Mouse (Mus musculus) kidney, postnatal 0 days (tissue): Measurements from ENCODE around the gene Mef2d. TPM values are rescaled to one million over a fixed set of nuclear protein-coding genes. Genes with fewer than 3 reads are reported as not detected.
A peak's percentile ranks its signal among the peaks of the same experiment; 100 is the strongest.

Experiments
- ATAC-seq: fragments of 200-750 bp; cut with Nextera tagmentation; replicated peaks from 2 replicates; pipeline ENCODE4 v1.8.0; 2017; ENCODE audit warnings: low read depth, moderate number of reproducible peaks, moderate TSS enrichment, moderate library complexity; ENCODE audit not compliant: low FRiP score
- DNase-seq: peaks from one replicate; pipeline ENCODE4 v3.0.0-alpha.2; 2016; ENCODE audit warnings: low spot score
- H3K27ac ChIP-seq: fragments of 300-500 bp; sonication (generic); 2 replicates; pipeline ENCODE4 v1.5.1; 2014; ENCODE audit warnings: mild to moderate bottlenecking
- H3K27me3 ChIP-seq: fragments of 300-500 bp; sonication (generic); 2 replicates; pipeline ENCODE4 v1.6.1; 2014; ENCODE audit warnings: low read length, mixed read lengths; ENCODE audit not compliant: insufficient read depth
- H3K36me3 ChIP-seq: fragments of 300-500 bp; sonication (generic); 2 replicates; pipeline ENCODE4 v1.6.1; 2014; ENCODE audit warnings: low read length, mixed read lengths; ENCODE audit not compliant: insufficient read depth
- H3K4me1 ChIP-seq: fragments of 300-500 bp; sonication (generic); replicated peaks from 2 replicates; pipeline ENCODE4 v1.6.1; 2014; ENCODE audit warnings: antibody characterized with exemption, low read length, mixed read lengths; ENCODE audit not compliant: insufficient read depth
- H3K4me2 ChIP-seq: fragments of 300-500 bp; sonication (generic); 2 replicates; pipeline ENCODE4 v1.6.1; 2014; ENCODE audit warnings: mild to moderate bottlenecking, low read length, moderate library complexity, mixed read lengths
- H3K4me3 ChIP-seq: fragments of 300-500 bp; sonication (generic); replicated peaks from 2 replicates; pipeline ENCODE4 v1.5.1; 2014; ENCODE audit warnings: low read depth, low read length
- H3K9ac ChIP-seq: fragments of 300-500 bp; sonication (generic); 2 replicates; pipeline ENCODE4 v1.6.1; 2014; ENCODE audit warnings: low read depth, low read length
- H3K9me3 ChIP-seq: fragments of 300-500 bp; sonication (generic); replicated peaks from 2 replicates; pipeline ENCODE4 v1.6.1; 2016; ENCODE audit warnings: low read length, inconsistent platforms, mixed read lengths
- CTCF ChIP-seq: IDR thresholded peaks from 2 replicates; pipeline ENCODE4 v1.5.1; 2016; ENCODE audit warnings: antibody characterized with exemption, low read depth, mild to moderate bottlenecking, moderate library complexity
- WGBS: fragments of 180-500 bp; shearing (Covaris S2); extraction: QIAGEN DNeasy Blood & Tissue Kit; methylation state at CpG from one replicate; pipeline ENCODE4 v1.1.7; 2014; 5-methylcytosine and 5-hydroxymethylcytosine counted together
- polyA plus RNA-seq: library from polyadenylated mRNA; unstranded; fragments of >200 nt; fragmentation: Nextera tagmentation; extraction: Ambion mirVana; gene quantifications from 2 replicates; pipeline ENCODE4 v1.2.1, GENCODE M21; 2015

The Mef2d gene
- polyA plus RNA-seq, 1 experiment from 2014 or later = 16.2 TPM

DNA sequence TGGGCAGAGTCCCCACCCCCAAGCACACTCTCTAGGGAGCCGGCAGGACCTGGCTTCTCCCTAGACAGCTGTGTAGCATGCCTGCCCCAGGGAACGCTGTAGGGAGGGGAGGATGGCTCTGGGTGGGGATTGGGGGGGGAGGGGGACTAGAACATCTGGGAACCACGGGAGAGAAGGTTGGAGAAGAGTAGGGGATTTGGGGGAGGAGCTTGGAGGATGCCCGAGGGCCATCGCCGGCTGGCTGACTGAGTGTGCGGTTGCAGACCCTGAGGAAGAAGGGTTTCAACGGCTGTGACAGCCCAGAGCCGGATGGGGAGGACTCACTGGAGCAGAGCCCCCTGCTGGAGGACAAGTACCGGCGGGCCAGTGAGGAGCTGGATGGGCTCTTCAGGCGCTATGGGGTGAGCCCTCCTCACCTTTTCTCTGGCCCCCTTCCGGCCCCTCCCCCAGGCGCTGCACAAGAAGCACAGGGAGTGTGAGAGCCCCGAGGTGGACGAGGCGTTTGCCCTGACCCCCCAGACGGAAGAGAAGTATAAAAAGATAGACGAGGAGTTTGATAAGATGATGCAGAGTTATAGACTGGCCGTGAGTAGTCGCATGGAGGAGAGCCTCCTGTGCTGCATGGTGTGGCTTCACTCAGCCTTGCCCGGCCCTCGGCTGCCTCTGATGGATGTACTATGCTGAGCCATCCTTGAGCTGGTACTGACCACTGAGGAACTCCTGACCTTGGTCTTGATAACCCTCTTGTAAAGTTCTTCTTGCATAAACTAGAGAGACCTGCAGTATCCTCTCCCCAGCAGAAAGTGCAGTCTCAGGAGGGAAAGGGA is 15.8 kb downstream of the Mef2d start:
- peaks cover 59% of the 10 kb centered on the region for H3K36me3 ChIP-seq
- H3K27me3 ChIP-seq = no peaks in the 10 kb centered on the region
- peak; percentile 73 for TF ChIP-seq CTCF
- no peaks in the 10 kb centered on the region for H3K9me3 ChIP-seq
- no peak overlapping the region for H3K27ac ChIP-seq
- peak; percentile 76 for ATAC-seq
- 21% methylated on average over 23 of the region's 23 CpGs for WGBS
- no peak overlapping the region for H3K4me2 ChIP-seq
- no peak overlapping the region for H3K4me3 ChIP-seq
- H3K4me1 ChIP-seq = no peaks in the 10 kb centered on the region
- no peak overlapping the region for H3K9ac ChIP-seq
- DNase-seq = peak; percentile 79

DNA sequence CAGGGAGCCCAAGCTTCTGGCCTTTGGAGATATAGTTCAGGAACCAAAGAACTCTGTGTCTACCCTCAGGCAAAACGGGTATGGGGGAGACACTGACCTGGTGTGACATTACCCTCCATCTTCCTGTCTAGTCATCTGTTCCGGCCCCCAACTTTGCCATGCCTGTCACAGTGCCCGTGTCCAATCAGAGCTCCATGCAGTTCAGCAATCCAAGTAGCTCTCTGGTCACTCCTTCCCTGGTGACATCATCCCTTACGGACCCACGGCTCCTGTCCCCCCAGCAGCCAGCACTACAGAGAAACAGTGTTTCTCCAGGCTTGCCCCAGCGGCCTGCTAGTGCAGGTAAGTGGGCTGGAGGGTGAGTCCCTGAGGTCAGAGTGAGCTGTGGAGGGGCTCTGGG is 16.8 kb downstream of the Mef2d start:
- WGBS = 81% methylated on average over 6 of the region's 6 CpGs

DNA sequence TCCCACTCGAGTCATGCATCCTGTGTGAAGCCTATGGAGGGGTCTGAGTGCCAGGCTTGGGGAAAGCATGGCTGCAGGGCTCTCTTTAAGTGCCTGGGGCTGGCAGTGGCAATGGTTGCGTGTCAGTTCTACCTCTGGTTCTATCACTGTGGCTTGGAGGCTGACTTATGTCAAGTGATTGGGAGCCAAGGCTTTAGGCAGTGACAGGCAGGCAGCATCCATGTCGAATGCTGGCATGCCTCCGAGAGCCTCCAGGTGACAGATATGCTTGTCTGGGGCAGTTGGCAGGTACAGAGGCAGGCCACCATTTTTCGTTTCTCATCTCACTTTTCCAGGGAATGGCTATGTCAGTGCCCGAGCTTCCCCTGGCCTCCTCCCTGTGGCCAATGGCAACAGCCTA is 18.7 kb downstream of the Mef2d start:
- ATAC-seq = no peak
- DNase-seq = no peak
- Histone ChIP-seq H3K4me1 (no peaks in the 10 kb centered on the region), H3K4me2 (no peak overlapping the region), H3K4me3 (no peak overlapping the region), H3K27ac (no peak overlapping the region), H3K9ac (no peak overlapping the region), H3K27me3 (no peaks in the 10 kb centered on the region), H3K36me3 (peaks cover 83% of the 10 kb centered on the region), H3K9me3 (no peaks in the 10 kb centered on the region)
- TF ChIP-seq CTCF = no peak
- 70% methylated on average over 6 of the region's 6 CpGs for WGBS

More for the DNA sequence above, 16.8 kb downstream of the Mef2d start:
- Histone ChIP-seq H3K4me1 (no peaks in the 10 kb centered on the region), H3K9ac (no peak overlapping the region), H3K36me3 (peaks cover 68% of the 10 kb centered on the region), H3K27me3 (no peaks in the 10 kb centered on the region), H3K9me3 (no peaks in the 10 kb centered on the region), H3K4me3 (no peak overlapping the region), H3K27ac (no peak overlapping the region), H3K4me2 (no peak overlapping the region)
- ATAC-seq (no peak), DNase-seq (no peak)
- no peak for TF ChIP-seq CTCF

DNA sequence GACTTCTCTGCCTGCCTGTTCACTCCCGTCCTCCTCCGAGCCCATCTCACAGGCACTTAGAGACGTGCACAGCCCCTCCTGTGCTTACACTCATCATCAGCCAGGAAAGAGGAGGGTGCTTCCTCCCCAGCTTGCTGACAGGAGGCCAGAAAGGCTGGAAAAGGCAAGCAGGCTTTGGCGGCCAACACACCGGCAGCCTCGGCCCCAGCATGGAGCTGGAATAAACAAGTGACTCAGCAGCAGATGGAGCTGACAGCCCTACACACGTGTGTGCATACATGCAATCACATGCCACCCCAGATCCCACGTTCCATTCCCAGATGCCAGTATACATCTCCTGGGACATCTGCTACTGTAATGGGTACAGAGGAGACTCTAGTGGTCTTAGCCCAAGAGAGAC is 20.1 kb downstream of the Mef2d start:
- no peak for ATAC-seq
- no peak for DNase-seq
- Histone ChIP-seq H3K4me2 (no peak overlapping the region), H3K27ac (no peak overlapping the region), H3K27me3 (no peaks in the 10 kb centered on the region), H3K9ac (no peak overlapping the region), H3K36me3 (peaks cover 77% of the 10 kb centered on the region), H3K4me1 (no peaks in the 10 kb centered on the region), H3K4me3 (no peak overlapping the region), H3K9me3 (no peaks in the 10 kb centered on the region)
- WGBS = 77% methylated on average over 8 of the region's 8 CpGs
- no peak for TF ChIP-seq CTCF

DNA sequence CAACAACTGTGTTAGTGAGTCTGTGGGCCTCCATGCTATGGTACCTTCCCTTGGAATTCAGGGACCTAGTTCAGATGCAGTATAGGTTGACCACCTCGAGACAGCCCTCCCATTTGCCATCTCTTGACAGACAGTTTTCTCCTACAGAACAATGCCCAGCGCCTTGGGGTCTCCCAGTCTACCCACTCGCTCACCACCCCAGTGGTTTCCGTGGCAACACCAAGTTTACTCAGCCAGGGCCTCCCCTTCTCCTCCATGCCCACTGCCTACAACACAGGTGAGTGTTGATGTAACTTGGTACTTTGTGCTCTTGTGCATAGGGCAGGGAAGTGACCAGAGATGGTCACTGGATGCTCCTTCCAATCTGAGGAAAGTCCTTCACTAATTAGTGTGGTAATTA is 20.6 kb downstream of the Mef2d start:
- no peak overlapping the region for H3K9ac ChIP-seq
- DNase-seq (no peak), ATAC-seq (no peak)
- H3K27me3 ChIP-seq = no peaks in the 10 kb centered on the region
- no peaks in the 10 kb centered on the region for H3K9me3 ChIP-seq
- no peak for TF ChIP-seq CTCF
- peaks cover 82% of the 10 kb centered on the region for H3K36me3 ChIP-seq
- no peaks in the 10 kb centered on the region for H3K4me1 ChIP-seq
- 62% methylated on average over 4 of the region's 4 CpGs for WGBS
- no peak overlapping the region for H3K27ac ChIP-seq
- no peak overlapping the region for H3K4me2 ChIP-seq
- H3K4me3 ChIP-seq = no peak overlapping the region

DNA sequence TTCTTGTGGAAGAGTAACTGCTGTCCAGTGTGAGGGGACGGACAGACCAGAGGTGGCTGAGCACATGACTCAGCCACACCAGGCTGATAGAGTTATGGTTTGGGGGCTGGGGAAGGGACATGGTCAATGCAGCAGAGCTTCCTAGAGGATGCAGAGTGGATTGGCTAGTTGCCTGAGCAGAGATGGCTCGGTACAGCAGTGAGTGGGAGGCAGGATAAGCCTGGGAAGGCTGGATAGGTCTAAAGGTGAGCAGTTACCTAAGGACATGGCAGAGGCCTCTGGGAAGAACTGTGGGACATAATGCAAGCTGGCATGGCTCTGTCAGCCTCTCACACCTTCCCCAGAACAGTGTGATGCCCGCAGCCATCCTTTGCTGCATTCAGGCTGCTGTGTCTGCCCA is 21.7 kb downstream of the Mef2d start:
- Histone ChIP-seq H3K4me2 (no peak overlapping the region), H3K36me3 (peaks cover 81% of the 10 kb centered on the region), H3K4me1 (no peaks in the 10 kb centered on the region), H3K9me3 (no peaks in the 10 kb centered on the region), H3K4me3 (no peak overlapping the region), H3K9ac (no peak overlapping the region), H3K27me3 (no peaks in the 10 kb centered on the region), H3K27ac (peak overlapping the region; percentile 25; the same call in 1 of the 2 replicates)
- no peak for ATAC-seq
- DNase-seq = no peak
- TF ChIP-seq CTCF = no peak
- WGBS = 60% methylated on average over 3 of the region's 3 CpGs
